Mouse (Mus musculus) central nervous system, embryonic 18 days (tissue): ENCODE measurements around the gene Olfr317. TPM values are rescaled to one million over a fixed set of nuclear protein-coding genes. Genes with fewer than 3 reads are reported as not detected.

Source experiments
- polyA plus RNA-seq: library from polyadenylated mRNA; depleted of rRNA; stranded (reverse); fragments of >200 nt; gene quantifications from 2 replicates; pipeline ENCODE4 v1.2.3, GENCODE M21; 2012; rRNA removed

Gene Olfr317
- polyA plus RNA-seq = 0.28 and 0.29 TPM in 2 replicates

DNA sequence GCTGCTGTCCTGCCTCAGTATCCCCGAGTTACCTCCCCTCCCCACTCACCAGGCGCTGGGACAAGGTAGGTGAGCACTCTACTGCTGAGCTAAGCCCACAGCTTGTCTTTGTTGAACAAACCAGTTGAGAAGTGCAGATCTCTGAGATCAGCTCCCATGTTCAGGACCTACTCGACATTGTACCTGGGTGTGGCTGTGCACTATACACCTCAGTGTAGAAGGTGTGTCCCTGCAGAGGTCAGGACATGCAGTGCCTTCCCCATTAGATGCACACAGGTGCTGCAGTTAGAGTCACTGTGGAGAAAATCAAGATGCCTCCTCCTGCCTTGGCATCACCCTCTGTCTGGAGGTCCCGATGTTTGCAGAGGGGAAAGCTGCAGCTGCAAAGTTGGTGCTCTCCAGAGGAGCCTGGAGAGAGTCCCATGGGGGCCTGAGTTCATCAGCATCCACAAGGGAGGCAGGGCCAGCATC lies at the start of gene Olfr317:
TSS of gene Olfr317 (minus strand) at position 421 of the 471 bp plus-strand sequence.

GRCm38 (mm10) chr11:58782480-58783089 lies 43.6 kb upstream of the Olfr317 start, which contains the start of gene Olfr314:
Gene Olfr314, plus strand, starts transcription at chr11:58782952.

DNA sequence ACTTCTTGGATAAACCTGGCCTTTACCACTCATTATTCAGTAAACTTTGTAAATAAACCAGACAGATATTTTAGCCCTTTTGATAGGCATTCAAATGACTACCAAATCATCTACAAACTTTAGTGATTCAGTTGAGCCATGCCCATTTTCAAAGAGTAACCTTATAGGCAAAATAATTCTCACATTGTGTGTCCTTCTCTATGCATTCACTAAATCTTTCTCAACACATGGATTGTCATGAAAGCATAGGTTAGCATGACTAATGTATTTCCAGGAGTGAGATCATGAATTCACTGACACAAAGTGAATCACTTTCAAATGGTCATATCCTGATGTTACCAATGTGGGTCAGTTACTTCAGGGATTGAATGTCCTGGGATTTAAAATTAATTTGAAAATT lies 33.9 kb upstream of the Olfr317 start, which contains the start of gene Olfr315:
TSS of gene Olfr315 (plus strand) at position 301 of the 400 bp plus-strand sequence.

GRCm38 (mm10) chr11:58752434-58752833 lies 13.4 kb upstream of the Olfr317 start, which contains the start of gene Olfr316:
Gene Olfr316, plus strand, starts transcription at chr11:58752734.

DNA sequence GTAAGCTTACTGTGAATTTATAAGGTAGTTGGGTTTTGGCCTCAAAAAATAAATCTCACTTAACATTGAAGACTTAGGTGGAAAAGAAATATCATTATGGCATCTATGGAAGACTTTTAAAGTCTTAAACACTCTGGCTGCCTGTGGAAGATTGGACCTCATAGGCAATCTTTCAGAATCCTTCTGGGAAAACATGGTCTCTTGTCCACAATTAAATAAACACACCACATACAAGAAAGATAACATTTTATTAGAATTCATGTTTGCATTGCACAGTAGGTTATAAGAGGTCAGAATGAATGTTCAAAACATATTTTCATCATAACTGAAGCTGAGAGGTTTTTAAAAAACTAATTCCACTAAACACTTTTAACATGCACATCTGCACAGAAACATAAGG lies 15.1 kb downstream of the Olfr317 start, which contains the start of gene Olfr318:
TSS of gene Olfr318 (minus strand) at position 101 of the 400 bp plus-strand sequence.

DNA sequence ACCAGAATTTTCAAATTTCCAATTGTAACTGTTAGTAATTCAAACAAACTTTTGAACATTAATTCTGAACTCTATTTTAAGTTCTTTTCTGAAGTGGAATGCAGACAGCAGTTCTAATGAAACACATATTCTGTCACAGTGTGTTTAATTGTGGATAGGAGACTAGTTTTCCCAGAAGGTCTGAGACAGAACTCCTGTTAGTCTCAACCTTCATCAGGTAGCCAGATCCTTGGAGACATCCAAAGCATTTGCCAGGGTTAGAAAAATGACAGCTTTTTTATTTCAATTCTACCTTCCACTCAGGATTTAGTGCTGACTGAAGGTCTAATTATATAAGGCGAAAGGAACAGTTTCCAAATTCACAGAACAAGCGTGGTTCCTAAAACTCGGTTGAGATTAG lies 40.1 kb downstream of the Olfr317 start, which contains the start of gene Olfr319:
TSS of gene Olfr319 (plus strand) at position 301 of the 400 bp plus-strand sequence.

Other genes starting within 250 kb of the Olfr317 start
- 0.03 TPM in 1 of 2 replicates, not detected in the other for gene Olfr332, start 246.7 kb downstream of the Olfr317 start, polyA plus RNA-seq
- not detected in 2 replicates for gene Olfr331, start 236.6 kb downstream of the Olfr317 start, polyA plus RNA-seq
- 0.03 and 0.06 TPM in 2 replicates for gene Olfr330, start 204.4 kb downstream of the Olfr317 start, polyA plus RNA-seq
- gene Olfr329-ps, start 192.8 kb downstream of the Olfr317 start, polyA plus RNA-seq = not detected in 2 replicates
- 0.03 TPM in 1 of 2 replicates, not detected in the other for gene Olfr328, start 183.6 kb downstream of the Olfr317 start, polyA plus RNA-seq
- not detected in 2 replicates for gene Olfr224, start 168.7 kb downstream of the Olfr317 start, polyA plus RNA-seq
- gene Olfr325, start 161.5 kb downstream of the Olfr317 start, polyA plus RNA-seq = not detected in 2 replicates
- gene Olfr324, start 144.1 kb downstream of the Olfr317 start, polyA plus RNA-seq = 0.12 TPM in 2 replicates
- gene 2210407C18Rik, start 123.1 kb downstream of the Olfr317 start, polyA plus RNA-seq = not detected in 2 replicates
- gene Olfr323, start 108.7 kb downstream of the Olfr317 start, polyA plus RNA-seq = not detected in 2 replicates
- 0.08 and 0.16 TPM in 2 replicates for gene Trim58, start 98.7 kb downstream of the Olfr317 start, polyA plus RNA-seq
- not detected in 2 replicates for gene Olfr322, start 80.4 kb downstream of the Olfr317 start, polyA plus RNA-seq
- not detected in 2 replicates for gene Olfr320, start 58.1 kb downstream of the Olfr317 start, polyA plus RNA-seq
- not detected in 2 replicates for gene Olfr319, start 40.0 kb downstream of the Olfr317 start, polyA plus RNA-seq
- gene Olfr318, start 15.2 kb downstream of the Olfr317 start, polyA plus RNA-seq = not detected in 2 replicates
- not detected in 2 replicates for gene Olfr316, start 13.5 kb upstream of the Olfr317 start, polyA plus RNA-seq
- gene Olfr315, start 34.0 kb upstream of the Olfr317 start, polyA plus RNA-seq = not detected in 2 replicates
- not detected in 2 replicates for gene Olfr314, start 43.7 kb upstream of the Olfr317 start, polyA plus RNA-seq
- gene Fam183b, start 62.7 kb upstream of the Olfr317 start, polyA plus RNA-seq = 2.6 and 4.4 TPM in 2 replicates
- gene Olfr313, start 75.8 kb upstream of the Olfr317 start, polyA plus RNA-seq = not detected in 2 replicates
- gene Olfr312, start 90.0 kb upstream of the Olfr317 start, polyA plus RNA-seq = not detected in 2 replicates
- gene Olfr311, start 100.0 kb upstream of the Olfr317 start, polyA plus RNA-seq = not detected in 2 replicates
- 31.0 and 32.6 TPM in 2 replicates for gene Gm12258, start 107.9 kb upstream of the Olfr317 start, polyA plus RNA-seq
- 9.1 TPM in 2 replicates for gene 2810021J22Rik, start 128.0 kb upstream of the Olfr317 start, polyA plus RNA-seq
- gene Zfp39, start 165.0 kb upstream of the Olfr317 start, polyA plus RNA-seq = 4.9 and 5.9 TPM in 2 replicates
- 0.03 and 0.06 TPM in 2 replicates for gene Btnl10, start 178.7 kb upstream of the Olfr317 start, polyA plus RNA-seq
- gene Rnf187, start 199.7 kb upstream of the Olfr317 start, polyA plus RNA-seq = 557 and 565 TPM in 2 replicates
- gene Hist3h2ba, start 209.7 kb upstream of the Olfr317 start, polyA plus RNA-seq = 491 and 498 TPM in 2 replicates
- gene Hist3h2a, start 215.5 kb upstream of the Olfr317 start, polyA plus RNA-seq = 90.4 and 93.3 TPM in 2 replicates
- 2.2 and 2.3 TPM in 2 replicates for gene Trim17, start 215.5 kb upstream of the Olfr317 start, polyA plus RNA-seq
- gene Trim11, start 238.9 kb upstream of the Olfr317 start, polyA plus RNA-seq = 25.8 and 27.6 TPM in 2 replicates